Mouse (Mus musculus) WW6 (cell line): ENCODE measurements at regions not wholly inside any gene's neighbourhood (a gene's known extent, or its start where the extent isn't known, plus 50 kb on each side); places are given as distances from the start of the nearest gene placed in this dataset.
"Not testable (repeated sequence)": the region's sequence is repeated elsewhere in the genome, so short reads cannot be mapped to it uniquely, and the experiment has no call there.

ENCODE experiments used
- DNase-seq: peaks from one replicate; pipeline ENCODE4 v3.0.0-alpha.2; 2013; ENCODE audit warnings: low read depth, low spot score

GRCm38 (mm10) chr9:91053065-91053793 lies 309.0 kb upstream of the Zic4 start:
- no peak for DNase-seq

- no peak for DNase-seq
Measured at GRCm38 (mm10) chr9:91059460-91059859, 302.8 kb upstream of the Zic4 start.

GRCm38 (mm10) chr9:91069496-91069895 lies 292.7 kb upstream of the Zic4 start:
- DNase-seq, result no peak

GRCm38 (mm10) chr9:91073366-91074174 lies 288.6 kb upstream of the Zic4 start:
- no peak for DNase-seq

- no peak for DNase-seq
Measured at GRCm38 (mm10) chr9:91074175-91074480, 288.1 kb upstream of the Zic4 start.

GRCm38 (mm10) chr9:91077490-91077889 lies 284.7 kb upstream of the Zic4 start:
- no peak for DNase-seq

GRCm38 (mm10) chr9:91083791-91084190 lies 278.4 kb upstream of the Zic4 start:
- no peak for DNase-seq

GRCm38 (mm10) chr9:91085923-91086322 lies 276.3 kb upstream of the Zic4 start:
- no peak for DNase-seq

- no peak for DNase-seq
Measured at GRCm38 (mm10) chr9:91089348-91089747, 272.9 kb upstream of the Zic4 start.

GRCm38 (mm10) chr9:91091421-91092050 lies 270.7 kb upstream of the Zic4 start:
- DNase-seq, result no peak

GRCm38 (mm10) chr9:91101614-91102407 lies 260.4 kb upstream of the Zic4 start:
- no peak for DNase-seq

GRCm38 (mm10) chr9:91122441-91123035 lies 239.7 kb upstream of the Zic4 start:
- DNase-seq, result no peak

- no peak for DNase-seq
Measured at GRCm38 (mm10) chr9:91123208-91123607, 239.0 kb upstream of the Zic4 start.

GRCm38 (mm10) chr9:91126630-91127245 lies 235.5 kb upstream of the Zic4 start:
- no peak for DNase-seq

- not testable (repeated sequence) for DNase-seq
Measured at GRCm38 (mm10) chr9:91128491-91128890, 233.7 kb upstream of the Zic4 start.

- DNase-seq, result no peak
Measured at GRCm38 (mm10) chr9:91130111-91130720, 232.0 kb upstream of the Zic4 start.

GRCm38 (mm10) chr9:91131415-91132255 lies 230.6 kb upstream of the Zic4 start:
- DNase-seq, result no peak

- no peak for DNase-seq
Measured at GRCm38 (mm10) chr9:91132531-91132930, 229.7 kb upstream of the Zic4 start.

GRCm38 (mm10) chr9:91133256-91133920 lies 228.8 kb upstream of the Zic4 start:
- DNase-seq, result no peak
